Comparison of ENCODE assay signal across 8 mouse cellular contexts in the genomic region with DNA sequence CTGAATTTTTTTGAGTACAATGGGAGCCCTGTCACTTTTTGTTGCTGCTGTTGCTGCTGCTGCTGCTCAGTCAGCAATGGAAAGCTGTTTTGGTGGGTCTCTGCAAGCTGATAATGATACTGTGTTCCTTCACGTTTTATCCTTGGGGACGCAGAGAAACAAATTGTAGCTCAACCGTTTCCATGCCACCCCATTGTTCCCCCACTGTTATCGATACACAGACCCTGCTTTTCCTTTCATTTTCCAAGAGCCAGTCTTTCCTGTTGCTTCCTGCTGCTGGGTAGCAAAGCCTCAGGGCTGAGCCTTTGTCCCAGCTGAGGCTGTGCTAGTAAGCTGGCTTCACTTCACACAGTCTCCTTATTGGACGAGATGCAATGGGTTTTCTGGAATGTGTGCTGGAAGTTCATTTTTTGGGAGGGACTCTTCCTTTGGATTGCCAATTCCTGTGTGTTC.
DNase-seq lines count a peak whose midpoint lies in the region; ATAC-seq lines count a peak whose summit lies in the region.

No protein-coding gene starts in this region.

- H3K27me3 ChIP-seq in heart, embryonic 15.5 days, result no peaks in the 10 kb centered on the region
- no peaks in the 10 kb centered on the region for H3K27me3 ChIP-seq in limb, embryonic 11.5 days (ENCODE audit: control insufficient read depth, insufficient read depth, low read length)
- H3K27me3 ChIP-seq in midbrain, embryonic 14.5 days (ENCODE audit: control insufficient read depth, insufficient read depth, low read length), result no peaks in the 10 kb centered on the region

- no peak overlapping the region for H3K9ac ChIP-seq in heart, embryonic 15.5 days
- peak overlapping the region; percentile 61 for H3K9ac ChIP-seq in limb, embryonic 11.5 days (ENCODE audit: low read length)
- no peak overlapping the region for H3K9ac ChIP-seq in midbrain, embryonic 14.5 days (replicated peaks; ENCODE audit: low read length)

- H3K4me3 ChIP-seq in heart, embryonic 15.5 days, result peak overlapping the region; percentile 20
- no peak overlapping the region for H3K4me3 ChIP-seq in limb, embryonic 11.5 days (ENCODE audit: low read depth, low read length)
- H3K4me3 ChIP-seq in midbrain, embryonic 14.5 days (replicated peaks; ENCODE audit: low read depth, low read length), result no peak overlapping the region

- peak; percentile 73 for DNase-seq in NIH3T3 (ENCODE audit: low read depth)
- peak; percentile 60 for DNase-seq in embryo, embryonic 9.5 days (ENCODE audit: extremely low spot score)
- peak; percentile 49 for DNase-seq in limb, embryonic 11.5 days (ENCODE audit: low spot score)
- DNase-seq in midbrain, embryonic 14.5 days, result peak; percentile 74
- no peak for DNase-seq in right cerebral cortex, postnatal 25 days
- no peak for DNase-seq in cerebellum, postnatal 36 days
- DNase-seq in spleen, adult 12 weeks (ENCODE audit: low spot score), result no peak

- ATAC-seq in heart, embryonic 15.5 days (replicated peaks; ENCODE audit: insufficient number of reproducible peaks, insufficient read depth, low FRiP score, low read depth), result peak; percentile 63
- peak; percentile 60; the same call in 1 of the 2 replicates for ATAC-seq in limb, embryonic 11.5 days (ENCODE audit: insufficient number of reproducible peaks, low FRiP score, low TSS enrichment, low read depth)
- ATAC-seq in midbrain, embryonic 14.5 days (ENCODE audit: low FRiP score, low TSS enrichment), result no peak; the same call in 1 of the 2 replicates

- H3K27ac ChIP-seq in heart, embryonic 15.5 days, result peak overlapping the region; percentile 76
- peak overlapping the region; percentile 89 for H3K27ac ChIP-seq in limb, embryonic 11.5 days (replicated peaks; ENCODE audit: low read depth, low read length)
- H3K27ac ChIP-seq in midbrain, embryonic 14.5 days (replicated peaks; ENCODE audit: low read depth, low read length), result peak overlapping the region; percentile 78

- H3K4me2 ChIP-seq in heart, embryonic 15.5 days, result peak overlapping the region; percentile 42
- peak overlapping the region; percentile 15; the same call in 1 of the 2 replicates for H3K4me2 ChIP-seq in limb, embryonic 11.5 days (ENCODE audit: low read depth, severe bottlenecking)
- peak overlapping the region; percentile 38 for H3K4me2 ChIP-seq in midbrain, embryonic 14.5 days (ENCODE audit: low read length)

- H3K36me3 ChIP-seq in heart, embryonic 15.5 days, result no peaks in the 10 kb centered on the region
- no peaks in the 10 kb centered on the region for H3K36me3 ChIP-seq in limb, embryonic 11.5 days (ENCODE audit: control insufficient read depth, insufficient read depth, low read length)
- H3K36me3 ChIP-seq in midbrain, embryonic 14.5 days (ENCODE audit: control insufficient read depth, insufficient read depth, low read length), result no peaks in the 10 kb centered on the region

- 16% methylated on average over 5 of the region's 5 CpGs for WGBS in heart, embryonic 15.5 days
- 22% methylated on average over 5 of the region's 5 CpGs for WGBS in limb, embryonic 11.5 days
- WGBS in midbrain, embryonic 14.5 days, result 0% methylated on average over 5 of the region's 5 CpGs

- peaks cover 69% of the 10 kb centered on the region for H3K4me1 ChIP-seq in heart, embryonic 15.5 days (replicated peaks)
- peaks cover 32% of the 10 kb centered on the region for H3K4me1 ChIP-seq in limb, embryonic 11.5 days (ENCODE audit: control insufficient read depth, insufficient read depth, low read length)
- peaks cover 30% of the 10 kb centered on the region for H3K4me1 ChIP-seq in midbrain, embryonic 14.5 days (ENCODE audit: control insufficient read depth, insufficient read depth, low read length)

- no peaks in the 10 kb centered on the region for H3K9me3 ChIP-seq in heart, embryonic 15.5 days (replicated peaks)
- no peaks in the 10 kb centered on the region for H3K9me3 ChIP-seq in limb, embryonic 11.5 days (ENCODE audit: control insufficient read depth, low read length)
- H3K9me3 ChIP-seq in midbrain, embryonic 14.5 days (ENCODE audit: control insufficient read depth, low read length), result no peaks in the 10 kb centered on the region

Comparison
In these comparisons a context has a peak if more than half of its experiments do, and no peak if none do; other contexts are left out.
1. DNase-seq: peak in NIH3T3 (single experiment), embryo, embryonic 9.5 days (single experiment), limb, embryonic 11.5 days (single experiment) and midbrain, embryonic 14.5 days (single experiment); none in right cerebral cortex, postnatal 25 days (single experiment), cerebellum, postnatal 36 days (0 of 2) and spleen, adult 12 weeks (single experiment).
2. Peak in every context shown above with its lines, with median percentiles within 50 percentile points of each other: H3K27ac ChIP-seq and H3K4me2 ChIP-seq.